Mouse (Mus musculus) leukemia stem cell, adult 10-12 weeks (primary cell): ENCODE data around the gene Kif3b. TPM values are rescaled to one million over a fixed set of nuclear protein-coding genes. Genes with fewer than 3 reads are reported as not detected.

Experiments
- polyA plus RNA-seq: library from polyadenylated mRNA; stranded (reverse); fragments of >175 nt; gene quantifications from 2 replicates; pipeline ENCODE4 v1.2.3, GENCODE M21; 2012; ENCODE audit warnings: low replicate concordance

The Kif3b gene
- polyA plus RNA-seq: 0.80 and 2.3 TPM in 2 replicates

GRCm38 (mm10) chr2:153290938-153291928 lies at the start of gene Kif3b:
Gene Kif3b (plus strand): TSS chr2:153291413.

GRCm38 (mm10) chr2:153345454-153346220 lies 54.4 kb downstream of the Kif3b start, which contains the start of gene Asxl1:
Gene Asxl1 (plus strand): TSS chr2:153345829.

Other genes with a start within 250 kb of the Kif3b start
- 0.18 and 1.3 TPM in 2 replicates for gene Ccm2l, start 225.5 kb upstream of the Kif3b start, polyA plus RNA-seq
- 7.5 and 16.0 TPM in 2 replicates for gene Hck, start 182.9 kb upstream of the Kif3b start, polyA plus RNA-seq
- gene Tm9sf4, start 130.1 kb upstream of the Kif3b start, polyA plus RNA-seq: 6.1 and 52.3 TPM in 2 replicates
- gene Tspyl3, start 66.0 kb upstream of the Kif3b start, polyA plus RNA-seq: 4.2 and 6.9 TPM in 2 replicates
- gene Plagl2, start 50.0 kb upstream of the Kif3b start, polyA plus RNA-seq: 8.3 and 38.1 TPM in 2 replicates
- gene Pofut1, start 49.9 kb upstream of the Kif3b start, polyA plus RNA-seq: 9.3 and 13.1 TPM in 2 replicates
- gene Asxl1, start 54.4 kb downstream of the Kif3b start, polyA plus RNA-seq: 11.2 and 15.8 TPM in 2 replicates
- gene 4930404H24Rik, start 201.4 kb downstream of the Kif3b start, polyA plus RNA-seq: not detected in 2 replicates
- gene Nol4l, start 238.6 kb downstream of the Kif3b start, polyA plus RNA-seq: 9.1 and 10.7 TPM in 2 replicates